Mouse (Mus musculus) forebrain, embryonic 14.5 days (tissue): ENCODE data around the gene Cops3. TPM values are rescaled to one million over a fixed set of nuclear protein-coding genes. Genes with fewer than 3 reads are reported as not detected.
A peak's percentile ranks its signal among the peaks of the same experiment; 100 is the strongest.
"Not testable (repeated sequence)": the region's sequence is repeated elsewhere in the genome, so short reads cannot be mapped to it uniquely, and the experiment has no call there.

Experiments used
- ATAC-seq: fragments of 200-750 bp; cut with Nextera tagmentation; 2 replicates; pipeline ENCODE4 v1.8.0; 2017; ENCODE audit warnings: mild to moderate bottlenecking, moderate library complexity
- DNase-seq: peaks from one replicate; pipeline ENCODE4 v3.0.0-alpha.2; 2015; ENCODE audit warnings: low spot score
- H3K27ac ChIP-seq: fragments of 300-500 bp; sonication (generic); 2 replicates; pipeline ENCODE4 v1.5.1; 2014; ENCODE audit warnings: low read depth, mild to moderate bottlenecking, control low read depth, low read length, moderate library complexity
- H3K27me3 ChIP-seq: fragments of 300-500 bp; sonication (generic); replicated peaks from 2 replicates; pipeline ENCODE4 v1.6.1; 2014; ENCODE audit warnings: low read length, control low read depth, mixed read lengths; ENCODE audit not compliant: control insufficient read depth, insufficient read depth
- H3K36me3 ChIP-seq: fragments of 300-500 bp; sonication (generic); 2 replicates; pipeline ENCODE4 v1.6.1; 2014; ENCODE audit warnings: low read length, control low read depth; ENCODE audit not compliant: control insufficient read depth, insufficient read depth
- H3K4me1 ChIP-seq: fragments of 300-500 bp; sonication (generic); 2 replicates; pipeline ENCODE4 v1.6.1; 2014; ENCODE audit warnings: antibody characterized with exemption, low read length, control low read depth; ENCODE audit not compliant: control insufficient read depth, insufficient read depth
- H3K4me2 ChIP-seq: fragments of 300-500 bp; sonication (generic); 2 replicates; pipeline ENCODE4 v1.6.1; 2014; ENCODE audit warnings: mild to moderate bottlenecking, control low read depth, low read length
- H3K4me3 ChIP-seq: fragments of 300-500 bp; sonication (generic); 2 replicates; pipeline ENCODE4 v1.5.1; 2014; ENCODE audit warnings: low read depth, low read length, control low read depth
- H3K9ac ChIP-seq: fragments of 300-500 bp; sonication (generic); 2 replicates; pipeline ENCODE4 v1.6.1; 2014; ENCODE audit warnings: mild to moderate bottlenecking, low read length, control low read depth, moderate library complexity
- H3K9me3 ChIP-seq: fragments of 300-500 bp; sonication (generic); replicated peaks from 2 replicates; pipeline ENCODE4 v1.6.1; 2016; ENCODE audit warnings: low read length, control low read depth, mixed read lengths; ENCODE audit not compliant: control insufficient read depth
- whole genome bisulfite sequencing: fragments of 180-500 bp; shearing (Covaris S2); extraction: QIAGEN DNeasy Blood & Tissue Kit; methylation state at CpG from one replicate; pipeline ENCODE4 v1.1.7; 2014; 5-methylcytosine and 5-hydroxymethylcytosine counted together
- polyA plus RNA-seq: library from polyadenylated mRNA; unstranded; fragments of >200 nt; fragmentation: Nextera tagmentation; extraction: Ambion mirVana; gene quantifications from 2 replicates; pipeline ENCODE4 v1.2.1, GENCODE M21; 2014

Gene Cops3
- polyA plus RNA-seq, 1 experiment from 2014 or later = 257 TPM

- H3K27me3 ChIP-seq = no peaks in the 10 kb centered on the region
- peak overlapping the region; percentile 73 for H3K4me2 ChIP-seq
- peak overlapping the region; percentile 74 for H3K4me3 ChIP-seq
- peak overlapping the region; percentile 86 for H3K9ac ChIP-seq
- H3K36me3 ChIP-seq = 0 out of 2 replicates have a peak, but pooled peaks cover 3% of the 10 kb centered on the region
- peak; percentile 90 for ATAC-seq
- peaks cover 3% of the 10 kb centered on the region; the same call in 1 of the 2 replicates for H3K4me1 ChIP-seq
- peak; percentile 74 for DNase-seq
- under 1% methylated on average over 66 of the region's 69 CpGs for WGBS
- peak overlapping the region; percentile 76 for H3K27ac ChIP-seq
- H3K9me3 ChIP-seq = no peaks in the 10 kb centered on the region
Measured at GRCm38 (mm10) chr11:59847891-59848884, 8.6 kb upstream of the Cops3 start.

- Histone ChIP-seq H3K4me1 (peaks cover 3% of the 10 kb centered on the region; the same call in 1 of the 2 replicates), H3K27me3 (no peaks in the 10 kb centered on the region), H3K9me3 (no peaks in the 10 kb centered on the region), H3K4me3 (no peak overlapping the region), H3K9ac (no peak overlapping the region), H3K36me3 (0 out of 2 replicates have a peak, but pooled peaks cover 3% of the 10 kb centered on the region), H3K4me2 (no peak overlapping the region; the same call in 1 of the 2 replicates), H3K27ac (no peak overlapping the region)
- 8% methylated on average over 2 of the region's 2 CpGs for WGBS
- DNase-seq (peak; percentile 73), ATAC-seq (no peak)
Measured at GRCm38 (mm10) chr11:59847131-59847530, 7.5 kb upstream of the Cops3 start.

GRCm38 (mm10) chr11:59846311-59846710 lies 6.7 kb upstream of the Cops3 start:
- no peak overlapping the region for H3K9ac ChIP-seq
- peaks cover 3% of the 10 kb centered on the region; the same call in 1 of the 2 replicates for H3K4me1 ChIP-seq
- ATAC-seq (no peak), DNase-seq (no peak)
- no peak overlapping the region for H3K4me3 ChIP-seq
- no peaks in the 10 kb centered on the region for H3K9me3 ChIP-seq
- H3K27me3 ChIP-seq = no peaks in the 10 kb centered on the region
- no peak overlapping the region for H3K4me2 ChIP-seq
- 0 out of 2 replicates have a peak, but pooled peaks cover 3% of the 10 kb centered on the region for H3K36me3 ChIP-seq
- H3K27ac ChIP-seq = no peak overlapping the region
- 95% methylated on average over 11 of the region's 11 CpGs for WGBS

- Histone ChIP-seq H3K4me1 (peaks cover 13% of the 10 kb centered on the region), H3K36me3 (peaks cover 35% of the 10 kb centered on the region), H3K27ac (peak within 1 kb of the TSS; percentile 98), H3K4me3 (peak within 1 kb of the TSS; percentile 98), H3K9ac (peak within 1 kb of the TSS; percentile 91), H3K9me3 (no peaks in the 10 kb centered on the region), H3K4me2 (peak within 1 kb of the TSS; percentile 79), H3K27me3 (no peaks in the 10 kb centered on the region)
- WGBS = under 1% methylated on average over 24 of the region's 24 CpGs
- peak; percentile 98 for DNase-seq
- peak; percentile 97 for ATAC-seq
Measured at GRCm38 (mm10) chr11:59839008-59839458, 605 bp downstream of the Cops3 start, which contains the start of gene Nt5m. Nt5m (plus strand) TSS chr11:59839447.

GRCm38 (mm10) chr11:59838426-59838825 lies 1.2 kb downstream of the Cops3 start:
- Histone ChIP-seq H3K4me1 (peaks cover 13% of the 10 kb centered on the region), H3K36me3 (peaks cover 41% of the 10 kb centered on the region), H3K9ac (peak overlapping the region; percentile 91), H3K27ac (no peak overlapping the region), H3K4me3 (peak overlapping the region; percentile 98), H3K27me3 (no peaks in the 10 kb centered on the region), H3K9me3 (no peaks in the 10 kb centered on the region), H3K4me2 (peak overlapping the region; percentile 79)
- no peak for ATAC-seq
- DNase-seq = no peak
- WGBS = 60% methylated on average over 4 of the region's 4 CpGs

- not testable (repeated sequence) for H3K27ac ChIP-seq, H3K9ac ChIP-seq, DNase-seq, H3K27me3 ChIP-seq, ATAC-seq, H3K9me3 ChIP-seq
- Histone ChIP-seq H3K4me3 (0 out of 2 replicates have a peak overlapping the region, but pooled peaks have one; percentile 98), H3K36me3 (peaks cover 47% of the 10 kb centered on the region), H3K4me2 (peak overlapping the region; percentile 79; the same call in 1 of the 2 replicates), H3K4me1 (peaks cover 13% of the 10 kb centered on the region)
- WGBS = no CpG with 5 or more reads among the region's 1 CpGs
Measured at GRCm38 (mm10) chr11:59837789-59838188, 1.8 kb downstream of the Cops3 start.

GRCm38 (mm10) chr11:59821625-59822024 lies 18.0 kb downstream of the Cops3 start:
- DNase-seq = no peak
- WGBS = 91% methylated on average over 3 of the region's 3 CpGs

GRCm38 (mm10) chr11:59817916-59818315 lies 21.7 kb downstream of the Cops3 start:
- H3K27ac ChIP-seq = no peak overlapping the region
- peaks cover 71% of the 10 kb centered on the region for H3K36me3 ChIP-seq
- H3K27me3 ChIP-seq = no peaks in the 10 kb centered on the region
- H3K9me3 ChIP-seq = no peaks in the 10 kb centered on the region
- H3K4me3 ChIP-seq = no peak overlapping the region
- no peak for ATAC-seq
- H3K4me2 ChIP-seq = no peak overlapping the region
- no peak overlapping the region for H3K9ac ChIP-seq
- 96% methylated on average over 3 of the region's 3 CpGs for WGBS
- no peaks in the 10 kb centered on the region for H3K4me1 ChIP-seq
- DNase-seq = no peak

More at GRCm38 (mm10) chr11:59821625-59822024, 18.0 kb downstream of the Cops3 start:
- no peaks in the 10 kb centered on the region for H3K9me3 ChIP-seq
- ATAC-seq = no peak
- H3K9ac ChIP-seq = no peak overlapping the region
- no peaks in the 10 kb centered on the region for H3K4me1 ChIP-seq
- H3K27me3 ChIP-seq = no peaks in the 10 kb centered on the region
- no peak overlapping the region for H3K4me2 ChIP-seq
- H3K36me3 ChIP-seq = peaks cover 96% of the 10 kb centered on the region
- H3K4me3 ChIP-seq = no peak overlapping the region
- H3K27ac ChIP-seq = no peak overlapping the region
